Mouse (Mus musculus) regulatory T cell (primary cell): ENCODE measurements at regions not wholly inside any gene's neighbourhood (a gene's known extent, or its start where the extent isn't known, plus 50 kb on each side); places are given as distances from the start of the nearest gene placed in this dataset.

Experiments used
- in situ Hi-C: fragments of 300-600 bp; cut with MboI, MseI; formaldehyde crosslinking; loops from one replicate; pipeline ENCODE4 v1.15.1; 2025; ENCODE audit warnings: high pct_unique_total_duplicates

GRCm38 (mm10) chr9:52379031-52379430 lies 210.7 kb upstream of the Zc3h12c start:
- in situ Hi-C loops: no loop called here

- in situ Hi-C loops: no loop called here
These were observed 209.4 kb upstream of the Zc3h12c start for GRCm38 (mm10) chr9:52377761-52378160.

GRCm38 (mm10) chr9:52376914-52377313 lies 208.5 kb upstream of the Zc3h12c start:
- in situ Hi-C loops: no loop called here

GRCm38 (mm10) chr9:52371296-52371695 lies 202.9 kb upstream of the Zc3h12c start:
- in situ Hi-C loops: no loop called here

GRCm38 (mm10) chr9:52368911-52369310 lies 200.5 kb upstream of the Zc3h12c start:
- in situ Hi-C loops: no loop called here

- in situ Hi-C loops: no loop called here
These were observed 199.7 kb upstream of the Zc3h12c start for GRCm38 (mm10) chr9:52368080-52368479.

- in situ Hi-C loops: no loop called here
These were observed 197.7 kb upstream of the Zc3h12c start for GRCm38 (mm10) chr9:52366046-52366445.

GRCm38 (mm10) chr9:52361599-52361998 lies 193.2 kb upstream of the Zc3h12c start:
- in situ Hi-C loops: no loop called here

- in situ Hi-C loops: no loop called here
These were observed 191.0 kb upstream of the Zc3h12c start for GRCm38 (mm10) chr9:52359416-52359815.

GRCm38 (mm10) chr9:52356549-52356948 lies 188.2 kb upstream of the Zc3h12c start:
- in situ Hi-C loops: no loop called here

- in situ Hi-C loops: no loop called here
These were observed 187.0 kb upstream of the Zc3h12c start for GRCm38 (mm10) chr9:52355187-52355982.

GRCm38 (mm10) chr9:52348536-52349527 lies 180.5 kb upstream of the Zc3h12c start:
- in situ Hi-C loops: no loop called here

- in situ Hi-C loops: no loop called here
These were observed 176.0 kb upstream of the Zc3h12c start for GRCm38 (mm10) chr9:52344177-52344877.

GRCm38 (mm10) chr9:52341029-52341428 lies 172.7 kb upstream of the Zc3h12c start:
- in situ Hi-C loops: no loop called here

- in situ Hi-C loops: no loop called here
These were observed 169.5 kb upstream of the Zc3h12c start for GRCm38 (mm10) chr9:52337786-52338322.

GRCm38 (mm10) chr9:52334767-52335166 lies 166.4 kb upstream of the Zc3h12c start:
- in situ Hi-C loops: no loop called here

- in situ Hi-C loops: no loop called here
These were observed 165.5 kb upstream of the Zc3h12c start for GRCm38 (mm10) chr9:52333884-52334283.

- in situ Hi-C loops: no loop called here
These were observed 163.4 kb upstream of the Zc3h12c start for GRCm38 (mm10) chr9:52331748-52332147.

GRCm38 (mm10) chr9:52330652-52331051 lies 162.3 kb upstream of the Zc3h12c start:
- in situ Hi-C loops: no loop called here

- in situ Hi-C loops: loop anchor here (25.0 kb wide), 1 partner anchor 338 kb away; no protein-coding TSS in a partner anchor
These were observed 156.0 kb upstream of the Zc3h12c start for GRCm38 (mm10) chr9:52324347-52324746.

GRCm38 (mm10) chr9:52323757-52324156 lies 155.4 kb upstream of the Zc3h12c start:
- in situ Hi-C loops: loop anchor here (25.0 kb wide), 1 partner anchor 339 kb away; no protein-coding TSS in a partner anchor
